Mouse (Mus musculus) left cerebral cortex, adult 18-20 months (tissue): ENCODE data around the gene Eogt. TPM values are rescaled to one million over a fixed set of nuclear protein-coding genes. Genes with fewer than 3 reads are reported as not detected.

ENCODE experiments used
- DNase-seq, 2 experiments: peaks; one replicate each; pipeline ENCODE4 v3.0.0; 2021 to 2022; ENCODE audit warnings: low spot score in 2 of 2, mixed read lengths in 1 of 2
- total RNA-seq, 2 experiments: library from RNA; stranded (reverse); gene quantifications; 2 replicates each; pipeline ENCODE4 v1.2.3; 2021

Gene Eogt
- total RNA-seq, 2 experiments from 2014 or later = 20.8 to 21.2 TPM

- peak; percentile 41 to 58 for DNase-seq
These were observed 42.2 kb downstream of the Eogt start for GRCm38 (mm10) chr6:97106777-97107176.

- DNase-seq = no peak
These were observed 42.9 kb downstream of the Eogt start for GRCm38 (mm10) chr6:97106106-97106505.

- no peak for DNase-seq
These were observed 44.6 kb downstream of the Eogt start for GRCm38 (mm10) chr6:97104264-97104852.

- DNase-seq = no peak
These were observed 46.9 kb downstream of the Eogt start for GRCm38 (mm10) chr6:97101958-97102702.

- no peak for DNase-seq
These were observed 47.6 kb downstream of the Eogt start for GRCm38 (mm10) chr6:97101190-97101957.

- DNase-seq = no peak
These were observed 66.6 kb downstream of the Eogt start for GRCm38 (mm10) chr6:97082336-97082735.

- no peak for DNase-seq
These were observed 69.0 kb downstream of the Eogt start for GRCm38 (mm10) chr6:97080016-97080415.

GRCm38 (mm10) chr6:97060074-97060681 lies 88.8 kb downstream of the Eogt start, which contains the start of gene Fam19a4:
TSS of gene Fam19a4 (minus strand) at chr6:97060413.
- no peak for DNase-seq

Other genes with a start within 250 kb of the Eogt start
- under 1 TPM; 0.30 to 0.40 TPM for gene Fam19a4, start 88.8 kb downstream of the Eogt start, total RNA-seq
- 10 to 100 TPM; 49.7 to 54.4 TPM for gene Tmf1, start 29.9 kb upstream of the Eogt start, total RNA-seq
- 10 to 100 TPM; 70.9 to 74.3 TPM for gene Uba3, start 56.5 kb upstream of the Eogt start, total RNA-seq
- gene Arl6ip5, start 61.5 kb upstream of the Eogt start, total RNA-seq = 100 to 1,000 TPM; 205 to 217 TPM
- gene Lmod3, start 103.6 kb upstream of the Eogt start, total RNA-seq = not detected